Mouse (Mus musculus): Measurements from ENCODE around the gene Mdk.

- TF ChIP-seq CTCF (IDR thresholded peaks at IDR 0.05; ENCODE audit: insufficient read depth, low read depth, low read length) (no peak), POLR2A (IDR thresholded peaks at IDR 0.05; ENCODE audit: insufficient read depth, low read depth, low read length) (no peak)
These were observed at the start of gene Mdk for GRCm38 (mm10) chr2:91932160-91932711.

All from olfactory bulb, adult 2 months (tissue).